Mouse (Mus musculus) spleen, adult 12 weeks (tissue): ENCODE measurements around the gene Pakap.

ENCODE experiments used
- DNase-seq: peaks from one replicate; pipeline ENCODE4 v3.0.0; 2022; ENCODE audit warnings: low spot score

The Pakap gene

DNA sequence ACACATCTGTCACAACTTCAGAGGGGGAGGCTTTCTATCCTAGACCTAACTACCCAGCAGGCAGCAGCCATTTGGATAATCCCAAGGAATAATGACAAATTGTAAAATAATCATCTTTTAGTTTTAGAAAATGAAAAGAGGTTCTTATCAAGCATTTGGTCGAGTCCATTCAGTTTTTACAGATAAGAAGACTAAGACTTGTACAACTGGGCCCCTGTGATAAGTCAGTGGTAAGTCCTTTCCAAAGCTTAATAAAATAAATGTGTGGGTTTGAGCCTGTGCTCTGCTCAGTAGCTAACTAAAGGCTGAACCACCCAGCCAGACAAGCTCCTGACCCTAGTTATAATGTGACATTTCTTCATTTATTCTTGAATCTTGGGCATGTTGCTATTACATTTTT is 231.3 kb downstream of the Pakap start:
- no peak for DNase-seq

DNA sequence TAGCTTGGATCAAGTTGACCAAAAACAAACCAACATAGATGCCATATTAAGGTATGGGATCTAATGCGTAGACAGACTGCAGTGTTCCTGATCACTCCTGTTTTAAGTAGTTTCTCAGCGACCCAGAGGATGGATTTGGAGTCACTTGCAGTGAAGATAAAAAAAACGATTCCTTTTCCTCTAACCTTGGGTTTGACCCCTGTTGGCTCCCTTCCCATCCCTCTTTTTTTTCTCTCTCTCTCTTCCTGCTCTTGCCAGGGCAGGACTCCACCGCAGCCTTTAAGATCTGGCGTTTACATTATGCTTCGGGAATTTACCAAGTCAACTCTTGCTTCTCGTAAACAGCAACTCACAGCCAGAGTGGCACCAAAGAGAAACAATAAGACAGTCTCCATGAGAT is 233.3 kb downstream of the Pakap start:
- no peak for DNase-seq

DNA sequence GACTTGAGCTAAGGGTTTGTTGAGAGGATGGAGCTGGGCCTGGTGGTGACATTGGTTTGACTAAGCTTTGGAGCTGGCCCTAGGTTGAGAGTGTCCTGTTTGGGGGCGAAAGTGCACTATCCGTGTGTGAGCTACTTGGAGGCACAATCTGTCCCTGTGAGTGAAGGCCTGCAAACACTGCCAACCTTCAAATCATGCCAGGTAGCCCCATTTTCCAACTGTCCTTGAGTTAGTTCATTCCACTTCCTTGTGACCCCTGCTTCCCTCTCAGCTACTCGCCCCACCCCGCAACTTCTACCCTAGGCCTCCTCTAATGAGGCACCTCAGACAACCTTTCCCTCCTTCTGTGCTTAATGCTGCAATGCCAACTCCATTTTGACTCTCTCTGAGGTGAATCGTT is 234.0 kb downstream of the Pakap start:
- no peak for DNase-seq

GRCm38 (mm10) chr4:57802411-57802810 is 234.4 kb downstream of the Pakap start:
- no peak for DNase-seq

DNA sequence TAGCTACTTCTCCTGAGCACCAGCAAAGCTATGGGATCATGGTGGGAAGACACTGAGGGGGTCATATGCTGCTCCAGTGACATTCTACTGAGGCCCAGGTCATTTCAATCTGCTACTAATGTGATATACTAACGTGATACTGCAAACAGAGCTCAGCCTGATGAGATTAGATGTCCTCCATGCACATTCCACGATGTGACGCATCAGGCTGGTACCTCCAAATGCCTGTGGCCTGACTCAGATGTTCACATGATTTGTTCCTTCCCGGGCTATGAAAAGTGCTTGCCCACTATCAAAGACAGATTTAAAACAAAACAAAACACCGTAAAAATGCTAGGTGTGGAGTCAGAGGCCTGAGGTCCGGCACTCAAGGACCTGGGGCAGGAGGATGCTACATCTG is 236.9 kb downstream of the Pakap start:
- DNase-seq, result no peak

DNA sequence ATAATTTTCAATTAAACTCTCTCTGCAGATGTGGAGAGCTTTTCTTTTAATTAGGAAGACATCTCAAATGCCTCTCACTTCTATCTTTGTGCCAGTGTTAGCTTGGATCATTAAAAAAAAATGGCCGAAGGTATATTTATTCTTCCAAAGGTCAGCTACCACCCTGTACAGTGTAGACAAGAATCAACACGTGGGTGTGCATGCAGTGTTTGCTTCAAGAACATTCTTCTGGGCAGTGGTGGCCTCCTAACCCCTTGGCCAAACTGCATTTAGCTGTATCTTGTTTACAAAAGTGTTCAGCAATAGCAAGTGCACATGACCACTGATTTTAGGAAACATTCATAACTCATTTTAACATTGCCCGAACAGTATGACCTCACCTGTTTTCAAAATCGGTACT is 241.5 kb downstream of the Pakap start:
- no peak for DNase-seq

- DNase-seq, result no peak
Observed at GRCm38 (mm10) chr4:57812075-57812474, 244.1 kb downstream of the Pakap start.

GRCm38 (mm10) chr4:57812916-57813575 is 245.1 kb downstream of the Pakap start:
- no peak for DNase-seq

- DNase-seq, result no peak
Observed at GRCm38 (mm10) chr4:57813576-57813945, 245.6 kb downstream of the Pakap start.

DNA sequence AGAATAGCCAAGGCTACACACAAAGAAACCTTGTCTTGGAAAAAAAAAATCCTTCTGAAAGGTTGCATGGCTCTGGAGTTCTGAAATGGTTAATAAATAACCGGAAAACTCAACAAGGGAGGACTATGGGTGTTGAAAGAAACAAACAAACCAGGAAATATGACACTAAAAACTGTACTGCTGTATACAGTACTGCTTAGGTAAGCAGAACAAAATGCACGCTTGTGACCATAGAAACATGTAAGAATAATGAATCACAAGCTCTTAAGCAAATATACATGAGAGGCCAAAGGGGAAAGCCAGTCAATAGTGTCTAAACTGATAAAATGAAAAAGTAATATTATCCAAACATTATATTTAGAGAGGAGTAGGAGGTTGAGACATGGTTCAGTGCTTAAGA is 247.4 kb downstream of the Pakap start:
- no peak for DNase-seq

- no peak for DNase-seq
Observed at GRCm38 (mm10) chr4:57816146-57816545, 248.2 kb downstream of the Pakap start.

DNA sequence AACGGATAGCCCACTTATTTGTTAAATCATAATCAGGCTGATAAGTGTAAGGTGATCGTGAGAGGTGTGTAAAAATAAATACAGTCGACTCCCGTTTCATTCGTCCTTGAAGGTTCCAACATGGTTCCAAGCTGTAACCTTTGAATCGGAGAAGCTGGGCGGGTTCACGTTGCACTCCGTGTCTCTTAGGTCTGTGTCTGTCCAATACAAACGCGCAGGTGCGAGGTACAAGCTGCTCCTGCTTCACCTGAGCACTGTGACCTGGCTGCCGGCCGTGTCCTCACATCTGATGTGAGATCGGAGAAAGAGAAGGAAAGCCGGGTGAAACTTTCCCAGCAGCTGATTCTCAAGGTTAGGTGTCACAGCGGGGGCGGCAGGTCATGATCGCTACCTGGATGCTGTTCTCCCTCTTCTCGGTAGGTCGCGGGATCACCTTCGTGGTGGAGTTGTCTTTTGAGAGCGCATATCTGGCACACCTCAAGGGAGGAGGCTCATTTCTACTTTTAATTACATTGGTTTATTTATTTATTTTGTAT is 252.9 kb downstream of the Pakap start:
- no peak for DNase-seq

GRCm38 (mm10) chr4:57821556-57822356 is 253.8 kb downstream of the Pakap start:
- DNase-seq, result no peak

- no peak for DNase-seq
Observed at GRCm38 (mm10) chr4:57822641-57823040, 254.7 kb downstream of the Pakap start.

- no peak for DNase-seq
Observed at GRCm38 (mm10) chr4:57824626-57825240, 256.8 kb downstream of the Pakap start.

- no peak for DNase-seq
Observed at GRCm38 (mm10) chr4:57826272-57826671, 258.3 kb downstream of the Pakap start.

DNA sequence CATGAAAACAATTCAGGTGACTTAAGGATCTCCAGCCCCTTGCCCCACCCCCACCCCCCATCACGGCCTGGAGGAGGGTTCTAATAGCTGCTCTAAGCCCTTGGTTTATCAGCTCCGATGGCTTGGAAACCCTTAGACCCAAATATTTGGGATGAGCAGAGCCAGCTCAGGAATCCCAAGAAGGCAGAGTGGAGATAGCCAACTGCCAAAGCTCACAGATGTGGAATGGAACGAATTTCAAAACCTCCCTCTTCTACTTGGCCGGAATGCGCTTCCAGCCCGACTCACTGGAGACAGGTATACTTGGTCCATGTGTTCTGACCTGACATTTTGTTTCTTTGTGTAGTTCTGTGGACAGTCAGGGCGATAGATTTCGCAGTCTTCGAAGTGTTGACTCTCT is 261.2 kb downstream of the Pakap start:
- DNase-seq, result no peak

GRCm38 (mm10) chr4:57829740-57830139 is 261.8 kb downstream of the Pakap start:
- DNase-seq, result no peak

GRCm38 (mm10) chr4:57832318-57832717 is 264.3 kb downstream of the Pakap start:
- no peak for DNase-seq

DNA sequence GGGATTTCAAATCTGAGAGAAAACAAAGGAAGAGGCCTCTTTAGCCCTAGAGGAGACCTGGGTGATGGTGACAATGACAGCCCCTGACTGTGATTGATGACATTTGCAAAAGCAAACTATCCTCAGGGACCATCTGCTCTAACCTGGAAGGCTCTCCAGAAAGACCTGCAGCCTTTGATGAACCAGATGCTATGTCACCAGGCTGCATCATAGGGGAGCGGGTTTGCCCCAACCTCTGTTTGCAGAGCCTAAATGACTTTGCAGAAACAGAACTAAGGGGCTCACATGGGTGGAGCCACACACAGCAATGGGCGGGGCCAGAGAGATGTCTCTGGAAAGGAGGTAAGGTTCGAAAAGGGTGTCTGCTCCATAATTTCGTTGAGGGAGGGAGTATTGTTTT is 265.1 kb downstream of the Pakap start:
- no peak for DNase-seq

- no peak for DNase-seq
Observed at GRCm38 (mm10) chr4:57834141-57834540, 266.2 kb downstream of the Pakap start.

DNA sequence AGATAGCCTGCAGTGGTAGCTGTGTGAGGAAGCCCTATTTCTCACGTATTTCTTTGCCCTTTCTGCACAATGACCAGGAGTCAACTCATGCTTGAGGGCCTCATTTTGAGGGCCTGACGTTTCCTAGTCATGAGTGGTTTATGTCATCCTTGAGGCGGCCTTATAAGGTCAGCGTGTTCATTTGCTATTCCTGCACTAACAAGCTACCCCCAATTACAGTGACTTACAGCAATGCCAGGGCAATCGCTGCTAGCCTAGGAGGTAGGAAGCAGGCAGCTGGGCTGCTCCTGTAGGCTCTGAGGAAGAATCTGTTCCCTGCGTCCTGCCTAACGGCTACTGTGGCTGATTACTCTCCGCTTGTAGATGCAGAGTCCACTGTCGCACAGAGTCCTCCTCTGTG is 269.1 kb downstream of the Pakap start:
- no peak for DNase-seq

GRCm38 (mm10) chr4:57839343-57839742 is 271.4 kb downstream of the Pakap start:
- no peak for DNase-seq
